Mouse (Mus musculus) liver, embryonic 14.5 days (tissue): ENCODE results near the gene Grin2b.

Experiments
- CTCF ChIP-seq: IDR thresholded peaks from 2 replicates; pipeline ENCODE4 v1.5.1; 2016; ENCODE audit warnings: antibody characterized with exemption, low read depth, control low read depth
- EP300 ChIP-seq: IDR thresholded peaks from 2 replicates; pipeline ENCODE4 v1.6.1; 2016; ENCODE audit warnings: antibody characterized with exemption, low read depth

- TF ChIP-seq EP300 = no peak
- no peak for TF ChIP-seq CTCF
These were observed 146.4 kb downstream of the Grin2b start for GRCm38 (mm10) chr6:136026936-136027335.
